Mouse (Mus musculus) neural tube, embryonic 14.5 days (tissue): Measurements from ENCODE around the gene Nup50. TPM values are rescaled to one million over a fixed set of nuclear protein-coding genes. Genes with fewer than 3 reads are reported as not detected.

Source experiments
- ATAC-seq: fragments of 200-750 bp; cut with Nextera tagmentation; 2 replicates; pipeline ENCODE4 v1.8.0; 2017; ENCODE audit warnings: low read depth, mild to moderate bottlenecking, moderate TSS enrichment, moderate library complexity
- H3K27ac ChIP-seq: fragments of 300-500 bp; sonication (generic); 2 replicates; pipeline ENCODE4 v1.5.1; 2014; ENCODE audit warnings: low read depth, mild to moderate bottlenecking, control low read depth, low read length, moderate library complexity, mixed read lengths
- H3K27me3 ChIP-seq: fragments of 300-500 bp; sonication (generic); 2 replicates; pipeline ENCODE4 v1.6.1; 2014; ENCODE audit warnings: low read length; ENCODE audit not compliant: control insufficient read depth, insufficient read depth
- H3K36me3 ChIP-seq: fragments of 300-500 bp; sonication (generic); 2 replicates; pipeline ENCODE4 v1.6.1; 2014; ENCODE audit warnings: low read length, mixed read lengths; ENCODE audit not compliant: control insufficient read depth, insufficient read depth
- H3K4me1 ChIP-seq: fragments of 300-500 bp; sonication (generic); 2 replicates; pipeline ENCODE4 v1.6.1; 2014; ENCODE audit warnings: low read length; ENCODE audit not compliant: control insufficient read depth, insufficient read depth
- H3K4me2 ChIP-seq: fragments of 300-500 bp; sonication (generic); 2 replicates; pipeline ENCODE4 v1.6.1; 2014; ENCODE audit warnings: mild to moderate bottlenecking, low read depth, low read length, control low read depth
- H3K4me3 ChIP-seq: fragments of 300-500 bp; sonication (generic); 2 replicates; pipeline ENCODE4 v1.5.1; 2014; ENCODE audit warnings: low read depth, low read length, control low read depth, mixed read lengths
- H3K9ac ChIP-seq: fragments of 300-500 bp; sonication (generic); replicated peaks from 2 replicates; pipeline ENCODE4 v1.6.1; 2014; ENCODE audit warnings: low read depth, mild to moderate bottlenecking, control low read depth, low read length, mixed read lengths
- H3K9me3 ChIP-seq: fragments of 300-500 bp; sonication (generic); 2 replicates; pipeline ENCODE4 v1.6.1; 2016; ENCODE audit warnings: low read length; ENCODE audit not compliant: control insufficient read depth
- WGBS: fragments of 180-500 bp; shearing (Covaris S2); extraction: QIAGEN DNeasy Blood & Tissue Kit; methylation state at CpG from one replicate; pipeline ENCODE4 v1.1.7; 2014; 5-methylcytosine and 5-hydroxymethylcytosine counted together
- polyA plus RNA-seq: library from polyadenylated mRNA; unstranded; fragments of >200 nt; fragmentation: Nextera tagmentation; extraction: Ambion mirVana; gene quantifications from 2 replicates; pipeline ENCODE4 v1.2.1, GENCODE M21; 2014

Gene Nup50
- polyA plus RNA-seq, 1 experiment from 2014 or later: 21.9 TPM

DNA sequence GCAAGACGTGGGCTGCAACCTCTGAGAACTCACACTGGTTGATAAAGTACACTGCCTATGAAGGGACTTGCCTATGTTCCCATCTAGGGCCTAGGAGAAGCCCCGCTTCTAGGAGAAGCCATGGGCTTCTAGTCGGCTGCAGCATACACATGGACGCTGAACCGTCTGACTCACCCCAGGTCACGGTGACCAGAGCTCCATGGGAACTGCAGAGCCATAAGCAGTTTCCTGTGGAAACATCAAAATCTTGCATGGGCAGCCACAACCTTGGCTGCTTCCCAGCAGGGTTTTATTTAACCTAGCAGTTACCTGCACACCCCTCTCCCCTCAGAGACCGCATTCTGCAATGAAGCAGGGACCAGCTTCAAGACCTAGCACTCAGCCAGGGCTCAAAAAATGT, 60.5 kb downstream of the Nup50 start:
- ATAC-seq: no peak
- no peaks in the 10 kb centered on the region for H3K9me3 ChIP-seq
- H3K36me3 ChIP-seq: no peaks in the 10 kb centered on the region
- no peak overlapping the region for H3K4me3 ChIP-seq
- no peak overlapping the region for H3K27ac ChIP-seq
- 91% methylated on average over 7 of the region's 7 CpGs for WGBS
- H3K4me2 ChIP-seq: no peak overlapping the region
- no peak overlapping the region for H3K9ac ChIP-seq
- no peaks in the 10 kb centered on the region for H3K27me3 ChIP-seq
- peaks cover 25% of the 10 kb centered on the region for H3K4me1 ChIP-seq

DNA sequence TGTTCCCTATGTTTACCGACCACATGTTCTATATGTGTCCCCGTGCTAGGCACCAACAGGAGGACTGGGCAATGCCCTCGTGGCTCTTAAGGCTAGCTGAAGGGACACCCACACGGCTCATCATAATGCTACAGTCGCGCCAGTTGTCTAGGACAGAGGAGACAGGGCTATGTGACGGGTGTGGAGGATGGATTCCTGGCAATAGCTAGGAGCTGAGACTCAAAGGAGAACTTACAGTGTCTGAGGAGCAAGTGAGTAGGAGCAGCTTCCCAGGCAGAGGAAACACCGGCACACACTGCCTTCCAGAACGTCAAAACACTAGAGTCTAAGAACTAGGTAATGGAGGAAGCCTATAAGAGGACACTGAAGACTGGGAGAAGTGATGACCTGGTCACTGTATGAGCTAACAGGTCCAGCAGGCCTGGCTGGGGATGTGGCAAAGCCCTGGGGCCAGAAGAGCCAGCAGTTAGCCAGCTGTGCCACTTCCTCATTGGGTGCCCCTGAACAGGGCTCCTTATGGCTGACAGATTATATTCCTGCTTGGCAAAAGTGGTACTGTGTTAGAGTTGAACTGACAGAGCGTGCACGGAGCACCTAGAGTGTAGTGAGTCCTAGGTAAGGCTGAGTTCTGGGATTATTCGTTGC, 62.4 kb downstream of the Nup50 start:
- H3K36me3 ChIP-seq: no peaks in the 10 kb centered on the region
- peak overlapping the region; percentile 84 for H3K4me2 ChIP-seq
- H3K4me3 ChIP-seq: no peak overlapping the region
- H3K4me1 ChIP-seq: peaks cover 25% of the 10 kb centered on the region
- WGBS: 86% methylated on average over 12 of the region's 12 CpGs
- ATAC-seq: no peak
- H3K9ac ChIP-seq: no peak overlapping the region
- no peaks in the 10 kb centered on the region for H3K9me3 ChIP-seq
- H3K27me3 ChIP-seq: no peaks in the 10 kb centered on the region
- H3K27ac ChIP-seq: no peak overlapping the region

DNA sequence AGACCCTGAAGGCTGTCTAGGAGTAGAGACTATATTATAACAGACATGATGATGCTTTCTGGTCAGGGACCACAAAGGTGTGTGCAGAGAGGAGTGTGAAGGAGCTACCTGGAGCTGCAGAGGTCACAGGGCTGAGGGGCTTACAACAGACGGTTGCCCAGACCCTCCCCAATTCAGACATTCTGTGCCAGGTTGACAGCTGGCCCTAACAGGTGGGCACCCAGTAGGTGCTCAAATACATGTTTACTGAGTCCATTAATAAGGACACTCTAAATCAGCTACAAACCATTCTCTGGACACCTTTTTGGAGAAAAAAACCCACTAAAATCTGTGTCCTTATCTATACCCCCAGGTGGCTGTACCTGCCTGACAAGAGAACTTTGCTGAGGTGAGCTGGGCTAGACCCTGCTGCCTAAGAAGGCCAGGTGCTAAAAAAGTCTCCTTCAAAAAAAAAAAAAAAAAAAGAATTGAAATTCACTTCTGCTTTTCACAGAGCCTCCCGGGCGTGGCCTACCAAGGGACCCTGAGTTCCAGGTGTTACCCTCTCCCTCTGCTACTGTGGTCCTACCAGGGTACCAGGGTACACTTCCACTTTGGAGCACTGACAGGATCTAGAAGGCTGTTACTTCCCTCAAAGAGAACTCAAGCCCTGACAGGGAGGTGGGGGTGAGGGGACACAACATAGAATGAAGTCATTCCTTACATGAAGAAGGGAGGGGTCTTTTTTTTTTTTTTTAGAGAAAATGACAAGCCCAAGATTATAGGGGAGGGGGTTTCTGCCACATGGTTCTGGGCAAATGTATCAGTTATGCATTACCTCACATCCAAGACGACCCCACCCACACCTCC, 63.2 kb downstream of the Nup50 start:
- peaks cover 25% of the 10 kb centered on the region for H3K4me1 ChIP-seq
- H3K36me3 ChIP-seq: no peaks in the 10 kb centered on the region
- H3K9ac ChIP-seq: peak overlapping the region; percentile 97
- WGBS: 69% methylated on average over 4 of the region's 4 CpGs
- H3K4me2 ChIP-seq: peak overlapping the region; percentile 84
- ATAC-seq: no peak
- H3K27me3 ChIP-seq: no peaks in the 10 kb centered on the region
- H3K9me3 ChIP-seq: no peaks in the 10 kb centered on the region
- no peak overlapping the region for H3K27ac ChIP-seq
- peak overlapping the region; percentile 83 for H3K4me3 ChIP-seq

DNA sequence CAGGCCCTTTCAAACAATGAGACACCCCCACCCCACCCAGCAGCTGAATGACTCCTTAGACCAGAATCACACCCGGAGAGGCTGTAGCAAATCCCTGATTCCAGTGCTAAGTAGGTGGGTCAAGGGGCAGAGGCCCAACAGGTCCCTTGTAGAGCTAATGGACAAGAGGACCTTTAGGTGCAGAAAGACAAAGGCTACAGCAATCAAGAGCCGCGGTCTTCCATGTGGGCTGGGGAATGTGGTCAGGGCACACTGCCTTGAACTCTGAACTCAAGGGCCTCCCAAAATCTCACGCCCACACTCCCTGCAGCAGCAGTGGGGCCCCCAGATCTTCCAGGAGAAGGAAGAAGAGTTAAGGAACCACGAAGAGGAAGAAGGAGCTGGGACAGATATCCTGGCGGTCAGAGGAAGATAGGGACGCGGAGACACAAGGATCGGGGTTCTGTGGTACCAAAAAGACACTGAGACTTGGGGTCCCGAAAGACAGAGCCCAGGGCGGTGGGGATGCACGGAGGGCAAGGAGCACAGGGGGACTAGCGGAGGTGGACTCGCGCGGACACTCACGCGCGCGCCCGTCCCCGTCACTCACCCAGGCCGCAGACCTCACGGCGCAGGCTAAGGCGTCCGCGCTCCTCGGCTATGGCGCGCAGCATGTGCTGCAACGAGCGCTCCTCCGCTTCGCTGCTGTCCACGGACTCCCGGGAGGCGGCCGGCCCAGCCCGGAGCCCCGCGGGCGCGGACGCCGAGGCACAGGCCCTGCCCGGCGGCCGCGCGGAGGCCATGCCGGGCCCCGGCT, 64.0 kb downstream of the Nup50 start:
- under 1% methylated on average over 33 of the region's 53 CpGs for WGBS

GRCm38 (mm10) chr15:84987874-84988825, 64.9 kb downstream of the Nup50 start, which contains the start of gene 5031439G07Rik:
5031439G07Rik (minus strand) TSS chr15:84988551.
- Histone ChIP-seq H3K9ac (peak within 1 kb of the TSS; percentile 97), H3K36me3 (no peaks in the 10 kb centered on the region), H3K27ac (peak within 1 kb of the TSS; percentile 78), H3K4me2 (peak within 1 kb of the TSS; percentile 84), H3K4me3 (peak within 1 kb of the TSS; percentile 83), H3K9me3 (no peaks in the 10 kb centered on the region), H3K27me3 (no peaks in the 10 kb centered on the region), H3K4me1 (peaks cover 23% of the 10 kb centered on the region)
- ATAC-seq: peak; percentile 94
- WGBS: 2% methylated on average over 55 of the region's 59 CpGs

More for the DNA sequence above, 64.0 kb downstream of the Nup50 start:
- peak overlapping the region; percentile 97 for H3K9ac ChIP-seq
- peak; percentile 69 for ATAC-seq
- H3K4me3 ChIP-seq: peak overlapping the region; percentile 83
- H3K9me3 ChIP-seq: no peaks in the 10 kb centered on the region
- peaks cover 25% of the 10 kb centered on the region for H3K4me1 ChIP-seq
- peak overlapping the region; percentile 84 for H3K4me2 ChIP-seq
- H3K27ac ChIP-seq: peak overlapping the region; percentile 78
- no peaks in the 10 kb centered on the region for H3K27me3 ChIP-seq
- no peaks in the 10 kb centered on the region for H3K36me3 ChIP-seq

DNA sequence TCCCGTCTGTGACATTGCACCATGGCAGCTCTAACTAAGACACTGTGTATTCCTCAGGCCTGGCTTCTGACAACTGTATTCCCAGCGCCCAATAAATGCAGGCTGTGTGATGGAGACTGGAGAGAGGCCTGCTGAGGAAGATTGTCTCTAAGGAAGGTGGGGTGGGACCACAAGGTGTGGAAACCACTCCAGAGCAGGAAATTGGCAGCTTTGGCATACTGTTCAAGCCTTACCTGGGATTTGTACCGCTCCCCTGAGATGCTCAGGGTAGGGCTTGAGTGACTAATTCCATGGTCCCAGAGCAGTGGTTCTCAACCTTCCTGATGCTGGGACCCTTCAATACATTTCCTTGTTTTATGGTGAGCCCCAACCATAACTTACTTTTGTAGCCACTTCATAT, 65.9 kb downstream of the Nup50 start:
- H3K4me2 ChIP-seq: no peak overlapping the region
- no peak overlapping the region for H3K9ac ChIP-seq
- H3K9me3 ChIP-seq: no peaks in the 10 kb centered on the region
- 77% methylated on average over 3 of the region's 3 CpGs for WGBS
- ATAC-seq: no peak
- no peak overlapping the region for H3K4me3 ChIP-seq
- no peak overlapping the region for H3K27ac ChIP-seq
- no peaks in the 10 kb centered on the region for H3K36me3 ChIP-seq
- peaks cover 19% of the 10 kb centered on the region for H3K4me1 ChIP-seq
- H3K27me3 ChIP-seq: no peaks in the 10 kb centered on the region

DNA sequence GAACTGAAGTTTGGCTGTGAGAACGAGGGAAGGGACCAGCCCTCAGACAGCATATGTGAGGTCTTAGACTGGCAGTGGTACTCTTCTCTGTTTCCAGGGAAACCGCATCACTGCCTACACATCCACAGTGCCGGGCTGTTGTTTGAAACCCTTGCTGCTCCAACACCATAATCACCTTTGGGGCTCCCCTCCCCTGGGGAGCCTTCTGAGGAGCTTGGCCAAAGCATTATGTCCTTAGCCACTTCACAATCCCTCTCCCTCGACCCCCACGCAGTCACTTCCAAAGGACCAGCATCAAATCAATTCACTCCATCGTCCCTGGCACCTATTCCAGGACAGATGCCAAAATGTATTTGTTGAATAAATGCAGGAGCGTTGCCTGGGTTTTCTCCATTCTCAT, 66.6 kb downstream of the Nup50 start:
- H3K36me3 ChIP-seq: no peaks in the 10 kb centered on the region
- no peaks in the 10 kb centered on the region for H3K9me3 ChIP-seq
- no peaks in the 10 kb centered on the region for H3K27me3 ChIP-seq
- no peak overlapping the region for H3K4me2 ChIP-seq
- ATAC-seq: no peak
- H3K9ac ChIP-seq: no peak overlapping the region
- peaks cover 19% of the 10 kb centered on the region for H3K4me1 ChIP-seq
- WGBS: 50% methylated on average over 7 of the region's 7 CpGs
- no peak overlapping the region for H3K4me3 ChIP-seq
- no peak overlapping the region for H3K27ac ChIP-seq
